1 mouse cellular context compared by ENCODE assay signal in the genomic region with DNA sequence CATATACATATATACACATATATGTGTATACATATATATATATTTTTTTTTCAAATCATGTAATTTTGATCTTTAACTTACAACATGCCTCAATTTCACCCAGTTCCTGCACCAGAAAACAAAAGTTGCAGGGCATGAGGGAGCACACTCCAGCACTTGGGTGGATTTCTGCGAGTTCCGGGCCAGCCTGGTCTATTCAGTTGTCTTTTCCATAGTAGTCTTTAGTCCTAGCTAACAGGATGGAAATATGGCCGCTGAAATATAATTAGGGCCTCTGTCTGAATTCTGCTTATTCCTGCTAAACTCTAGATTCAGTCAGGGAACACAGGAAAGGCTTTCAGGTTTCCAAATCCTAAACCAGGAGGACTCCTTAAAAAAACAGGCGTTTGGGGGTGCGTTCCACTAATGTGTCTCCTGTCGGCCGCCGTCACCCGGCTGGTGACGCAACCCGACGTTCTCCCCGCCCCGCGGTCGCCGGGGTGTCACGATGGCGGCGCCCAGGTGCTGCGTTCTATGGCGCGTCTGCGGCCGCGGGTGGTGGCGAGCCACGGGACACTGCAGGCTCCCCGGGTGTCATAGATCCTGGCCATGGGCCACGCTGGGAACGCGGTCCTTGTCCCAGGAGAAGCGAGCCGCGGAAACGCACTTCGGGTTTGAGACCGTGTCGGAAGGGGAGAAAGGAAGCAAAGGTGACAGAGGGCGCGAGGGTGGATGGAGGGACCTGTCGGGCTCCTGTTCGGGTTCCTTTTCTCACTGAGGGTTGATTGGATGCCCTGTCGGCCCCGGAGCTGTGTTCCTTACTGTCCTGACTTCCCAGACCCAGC.
TF ChIP-seq lines count a peak whose summit lies in the region.

A gene (plus strand): TSS at position 441 of the 824 bp plus-strand sequence.

TF ChIP-seq in CH12.LX, 34 proteins besides CTCF, POLR2A, EP300 and RAD21 (continued from another document):
- peak; percentile 77 for TF ChIP-seq TCF12 (IDR thresholded peaks at IDR 0.05; ENCODE audit: low read depth, low read length)
- peak; percentile 84 for TF ChIP-seq NELFE (IDR thresholded peaks at IDR 0.05; ENCODE audit: low read depth, low read length)
- no peak for TF ChIP-seq BHLHE40 (IDR thresholded peaks at IDR 0.05; ENCODE audit: low read depth, low read length)
- TF ChIP-seq USF1 (IDR thresholded peaks at IDR 0.05; ENCODE audit: low read depth, low read length) = 0 out of 2 replicates have a peak, but pooled peaks have one; percentile 3
- TF ChIP-seq ZNF384 (IDR thresholded peaks at IDR 0.05; ENCODE audit: low read depth, low read length) = peak; percentile 96
- TF ChIP-seq MAFK (IDR thresholded peaks at IDR 0.05; ENCODE audit: insufficient replicate concordance, low read length) = 0 out of 2 replicates have a peak, but pooled peaks have one; percentile 13
- TF ChIP-seq SMC3 (IDR thresholded peaks at IDR 0.05; ENCODE audit: low read depth, low read length) = no peak
- TF ChIP-seq USF2 (conservative IDR thresholded peaks at IDR 0.05; ENCODE audit: low read depth, low read length) = no peak
- peak; percentile 90 for TF ChIP-seq HCFC1 (IDR thresholded peaks at IDR 0.05; ENCODE audit: low read depth, low read length)
- peak; percentile 68 for TF ChIP-seq NRF1 (IDR thresholded peaks at IDR 0.05; ENCODE audit: low read depth, low read length)
- TF ChIP-seq POLR2AphosphoS2 (IDR thresholded peaks at IDR 0.05; ENCODE audit: low read depth, low read length) = peak; percentile 51; the same call in 1 of the 2 replicates
- TF ChIP-seq MXI1 (IDR thresholded peaks at IDR 0.05; ENCODE audit: low read depth, low read length) = peak; percentile 91
- TF ChIP-seq ZMIZ1 (IDR thresholded peaks at IDR 0.05; ENCODE audit: low read depth, low read length) = peak; percentile 57; the same call in 1 of the 2 replicates
- TF ChIP-seq JUN (IDR thresholded peaks at IDR 0.05; ENCODE audit: insufficient read depth, low read depth, low read length) = no peak
- TF ChIP-seq ZKSCAN1 (IDR thresholded peaks at IDR 0.05; ENCODE audit: borderline replicate concordance, low read depth, low read length) = no peak
- peak; percentile 71 for TF ChIP-seq ELF1 (IDR thresholded peaks at IDR 0.05; ENCODE audit: low read depth, low read length)
